Mouse (Mus musculus): ENCODE measurements around the gene Wdr18.

Gene Wdr18

GRCm38 (mm10) chr10:79927324-79928029 lies 32.5 kb upstream of the Wdr18 start:
- peak; percentile 41 for DNase-seq (ENCODE audit: low spot score)

GRCm38 (mm10) chr10:79928030-79928694 lies 31.8 kb upstream of the Wdr18 start:
- no peak for DNase-seq (ENCODE audit: low spot score)

- DNase-seq (ENCODE audit: low spot score): no peak
These were observed 30.8 kb upstream of the Wdr18 start for GRCm38 (mm10) chr10:79928907-79929701.

GRCm38 (mm10) chr10:79929967-79930825 lies 29.8 kb upstream of the Wdr18 start:
- DNase-seq (ENCODE audit: low spot score): no peak

GRCm38 (mm10) chr10:79930826-79931186 lies 29.1 kb upstream of the Wdr18 start:
- no peak for DNase-seq (ENCODE audit: low spot score)

GRCm38 (mm10) chr10:79931797-79932196 lies 28.2 kb upstream of the Wdr18 start:
- DNase-seq (ENCODE audit: low spot score): no peak

- peak; percentile 72 for DNase-seq (ENCODE audit: low spot score)
These were observed 27.2 kb upstream of the Wdr18 start for GRCm38 (mm10) chr10:79932736-79933135.

- peak; percentile 56 for DNase-seq (ENCODE audit: low spot score)
These were observed 26.7 kb upstream of the Wdr18 start for GRCm38 (mm10) chr10:79933145-79933679.

GRCm38 (mm10) chr10:79933861-79934260 lies 26.1 kb upstream of the Wdr18 start:
- no peak for DNase-seq (ENCODE audit: low spot score)

GRCm38 (mm10) chr10:79934272-79934721 lies 25.7 kb upstream of the Wdr18 start:
- peak; percentile 80 for DNase-seq (ENCODE audit: low spot score)

- DNase-seq (ENCODE audit: low spot score): no peak
These were observed 25.0 kb upstream of the Wdr18 start for GRCm38 (mm10) chr10:79934794-79935569.

GRCm38 (mm10) chr10:79936284-79936910 lies 23.6 kb upstream of the Wdr18 start:
- no peak for DNase-seq (ENCODE audit: low spot score)

- DNase-seq (ENCODE audit: low spot score): peak; percentile 89
These were observed 23.0 kb upstream of the Wdr18 start for GRCm38 (mm10) chr10:79936911-79937441.

GRCm38 (mm10) chr10:79937775-79938526 lies 22.0 kb upstream of the Wdr18 start:
- no peak for DNase-seq (ENCODE audit: low spot score)

- no peak for DNase-seq (ENCODE audit: low spot score)
These were observed 19.2 kb upstream of the Wdr18 start for GRCm38 (mm10) chr10:79940749-79941148.

GRCm38 (mm10) chr10:79942988-79943387 lies 17.0 kb upstream of the Wdr18 start:
- DNase-seq (ENCODE audit: low spot score): no peak

GRCm38 (mm10) chr10:79943471-79943901 lies 16.5 kb upstream of the Wdr18 start:
- no peak for DNase-seq (ENCODE audit: low spot score)

- peak; percentile 65 for DNase-seq (ENCODE audit: low spot score)
These were observed 14.3 kb upstream of the Wdr18 start for GRCm38 (mm10) chr10:79945507-79946234.
